Mouse (Mus musculus): Measurements from ENCODE around the gene Runx2.

GRCm38 (mm10) chr17:44652054-44652453 lies 162.5 kb downstream of the Runx2 start:
- TF ChIP-seq EP300 (IDR thresholded peaks at IDR 0.05; ENCODE audit: low read depth in 1 of 2, low read length in 2 of 2) (no peak), ZC3H11A (IDR thresholded peaks at IDR 0.05; ENCODE audit: low read depth, low read length) (no peak), CHD2 (IDR thresholded peaks at IDR 0.05; ENCODE audit: low read length) (no peak), CTCF (IDR thresholded peaks at IDR 0.05 in 2 of 3, conservative IDR thresholded peaks at IDR 0.05 in 1 of 3; ENCODE audit: control insufficient read depth in 1 of 3, insufficient read depth in 1 of 3, low read depth in 2 of 3, low read length in 3 of 3, poor library complexity in 1 of 3, severe bottlenecking in 1 of 3) (no peak)
